Mouse (Mus musculus) lung, adult 2 months (tissue): ENCODE data around the gene Snph. TPM values are rescaled to one million over a fixed set of nuclear protein-coding genes. Genes with fewer than 3 reads are reported as not detected.

ENCODE experiments used
- DNase-seq: peaks from one replicate; pipeline ENCODE4 v3.0.0; 2022
- H3K4me1 ChIP-seq: fragments of 200-500 bp; 2 replicates; pipeline ENCODE4 v1.6.1; 2011; ENCODE audit warnings: low read length; ENCODE audit not compliant: control insufficient read depth, insufficient read depth
- H3K4me3 ChIP-seq: fragments of 200-500 bp; replicated peaks from 2 replicates; pipeline ENCODE3; 2011; ENCODE audit warnings: low read depth, mild to moderate bottlenecking, control low read depth, low read length; ENCODE audit errors: extremely low read depth
- CTCF ChIP-seq: fragments of 200-500 bp; IDR thresholded peaks from 2 replicates; pipeline ENCODE4 v1.5.1; 2011; ENCODE audit warnings: mild to moderate bottlenecking, low read length, control low read depth; ENCODE audit not compliant: insufficient read depth
- POLR2A ChIP-seq: fragments of 200-500 bp; IDR thresholded peaks from 2 replicates; pipeline ENCODE4 v1.6.1; 2011; ENCODE audit warnings: low read depth, mild to moderate bottlenecking, control low read depth, low read length, borderline replicate concordance; ENCODE audit errors: extremely low read depth
- WGBS: fragments of 180-500 bp; shearing (Covaris S2); methylation state at CpG from one replicate; pipeline ENCODE4 v1.1.7; 2018; 5-methylcytosine and 5-hydroxymethylcytosine counted together
- polyA plus RNA-seq: library from polyadenylated mRNA; depleted of rRNA; stranded (reverse); fragments of >200 nt; gene quantifications from 2 replicates; pipeline ENCODE4 v1.2.3, GENCODE M21; 2012; rRNA removed

Snph gene
- 0.64 and 1.1 TPM in 2 replicates for polyA plus RNA-seq

DNA sequence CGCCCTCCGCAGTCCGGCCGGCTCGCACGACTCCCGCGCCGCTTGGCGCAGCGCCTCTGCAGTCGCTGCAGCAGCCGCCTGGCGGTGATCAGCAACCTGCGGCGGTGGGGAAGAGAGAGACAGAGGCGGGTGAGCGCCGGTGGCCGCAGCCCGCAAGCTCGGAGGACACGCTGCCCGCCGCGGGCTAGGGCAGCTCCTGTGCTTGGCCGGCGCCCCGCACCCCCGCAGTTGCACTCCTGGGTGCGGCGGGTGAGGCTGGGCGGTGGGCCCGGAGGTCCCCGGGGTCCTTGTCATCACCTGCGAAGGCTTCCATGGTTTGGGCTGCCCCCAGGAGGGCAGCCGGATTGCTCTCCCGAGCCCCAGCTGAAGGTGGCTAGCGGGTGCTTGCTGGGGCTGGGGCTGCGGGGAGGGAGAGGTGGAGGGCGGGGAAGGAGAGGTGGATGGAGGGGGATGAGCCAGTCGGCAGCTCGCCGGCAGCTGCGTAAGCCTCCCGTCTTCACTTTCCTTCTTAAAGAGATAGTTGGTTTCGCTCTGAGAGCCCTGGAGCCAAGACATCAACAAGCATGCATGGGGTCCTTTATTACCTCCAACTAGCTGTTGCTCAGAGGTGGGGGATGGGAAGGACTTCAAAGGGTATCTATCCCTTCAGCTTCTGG is at the start of gene Snph:
Gene Snph (minus strand): TSS at position 435 of the 656 bp plus-strand sequence.
- Histone ChIP-seq H3K4me1 (no peaks in the 10 kb centered on the region), H3K4me3 (peak within 1 kb of the TSS; percentile 44)
- DNase-seq = peak; percentile 46
- WGBS = under 1% methylated on average over 45 of the region's 47 CpGs
- TF ChIP-seq CTCF = no peak
- TF ChIP-seq POLR2A = no peak

DNA sequence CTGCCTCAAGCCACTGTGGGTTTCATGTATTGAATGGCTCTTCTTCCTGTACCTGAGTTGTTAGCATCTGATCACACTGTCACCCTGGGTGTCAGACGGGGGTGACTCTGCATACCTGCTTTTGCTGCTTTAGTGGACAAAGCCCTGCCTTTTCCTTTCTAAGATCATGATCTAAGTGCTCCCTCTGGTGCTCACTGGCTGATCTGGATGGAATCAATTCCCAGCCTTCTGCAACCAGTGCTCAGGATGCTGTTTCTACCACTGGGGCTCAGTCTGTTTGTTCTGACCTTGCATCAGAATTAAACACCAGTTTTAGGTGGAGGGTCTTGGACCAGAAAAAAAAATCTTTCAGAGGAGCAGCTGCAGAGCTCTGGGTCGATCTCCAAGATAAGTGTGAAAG is 43.8 kb upstream of the Snph start:
- WGBS = 54% methylated on average over 2 of the region's 2 CpGs
- DNase-seq = no peak
- TF ChIP-seq CTCF = 0 out of 2 replicates have a peak, but pooled peaks have one; percentile 4
- TF ChIP-seq POLR2A = no peak
- H3K4me3 ChIP-seq = no peak overlapping the region
- H3K4me1 ChIP-seq = no peaks in the 10 kb centered on the region

DNA sequence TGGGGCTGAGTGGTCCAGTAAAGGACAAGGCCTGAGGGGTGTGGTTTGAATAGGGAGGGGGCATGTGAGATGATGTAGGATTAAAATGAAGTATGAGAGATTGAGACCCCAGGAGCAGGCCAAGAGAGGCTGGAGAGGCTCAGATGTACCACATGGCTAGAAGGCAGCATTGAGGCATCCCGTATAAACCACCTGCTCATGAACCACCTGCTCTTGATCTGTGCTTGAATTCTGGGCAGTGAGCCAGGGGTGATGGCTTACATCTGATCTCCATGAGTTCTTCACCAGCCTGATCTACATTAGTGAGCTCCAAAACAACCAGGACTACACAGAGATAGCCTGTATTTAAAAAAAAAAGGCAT is 38.6 kb upstream of the Snph start:
- Histone ChIP-seq H3K4me1 (no peaks in the 10 kb centered on the region), H3K4me3 (no peak overlapping the region)
- whole genome bisulfite sequencing = 43% methylated on average over 1 of the region's 1 CpGs
- no peak for TF ChIP-seq CTCF
- TF ChIP-seq POLR2A = no peak
- DNase-seq = no peak

DNA sequence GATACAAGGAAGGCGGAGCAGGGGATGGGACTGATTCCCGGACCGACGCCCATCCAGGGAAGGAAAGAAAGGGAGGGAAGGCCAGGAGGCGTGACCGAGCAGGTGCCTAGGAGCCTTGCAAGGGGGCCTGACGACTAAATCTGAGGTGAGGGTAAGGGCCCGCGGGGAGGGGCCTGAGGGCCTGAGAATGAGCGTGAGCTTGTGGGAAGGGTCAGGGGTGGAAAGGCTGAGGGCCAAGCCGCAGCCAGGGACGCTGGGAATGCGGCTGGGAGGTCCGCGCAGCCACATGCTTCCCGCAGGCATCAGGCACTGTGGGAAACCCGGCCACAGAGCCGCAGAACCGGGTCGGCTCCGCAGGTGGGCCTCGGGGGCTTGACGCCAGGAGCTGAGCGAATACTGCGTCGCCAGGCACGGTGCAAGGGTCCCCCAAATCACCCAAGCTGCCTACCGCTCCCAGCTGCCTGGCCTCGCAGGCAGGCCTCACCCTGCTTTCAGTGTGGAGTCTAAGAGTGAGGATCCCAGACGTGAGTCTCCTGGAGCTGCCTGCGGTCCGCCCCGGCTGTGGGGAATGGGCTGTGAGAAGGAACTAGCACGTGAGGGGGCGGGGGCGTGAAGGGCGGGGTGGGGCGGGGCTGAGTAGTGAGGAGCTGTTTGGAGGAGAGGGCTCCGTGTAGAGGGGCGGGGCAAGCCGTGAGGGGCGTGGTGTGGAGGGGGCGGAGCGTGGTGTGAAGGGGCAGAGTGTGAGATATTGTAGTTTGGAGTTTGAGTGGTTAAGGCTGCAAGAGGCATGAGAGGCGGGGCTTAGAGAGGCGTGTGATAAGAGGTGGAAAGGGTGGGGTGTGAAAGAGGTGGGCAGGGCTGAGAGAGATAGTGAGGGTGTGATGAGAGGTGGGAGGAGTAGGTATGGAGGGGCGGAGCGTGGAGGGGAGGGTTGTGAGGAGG is 37.9 kb upstream of the Snph start:
- DNase-seq = no peak
- Histone ChIP-seq H3K4me1 (no peaks in the 10 kb centered on the region), H3K4me3 (no peak overlapping the region)
- no peak for TF ChIP-seq POLR2A
- TF ChIP-seq CTCF = no peak
- WGBS = 35% methylated on average over 48 of the region's 48 CpGs

DNA sequence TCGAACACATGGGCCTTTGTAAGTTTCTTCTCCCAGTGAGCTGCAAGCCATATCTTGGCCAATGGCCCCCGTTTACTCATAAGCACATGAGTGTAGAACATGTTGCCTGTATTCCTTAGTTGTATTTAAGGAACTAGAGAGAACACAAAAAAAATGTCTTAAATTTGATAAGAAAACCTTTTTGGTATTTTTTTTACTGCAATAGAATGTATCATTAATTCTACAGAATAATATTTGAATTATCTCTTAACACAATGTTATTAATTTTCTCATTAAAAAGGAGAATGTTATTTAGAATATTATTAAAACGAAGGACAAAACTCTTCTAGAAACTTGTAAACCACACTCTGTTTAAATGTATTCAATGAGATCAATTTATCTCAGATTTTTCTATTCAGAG is 36.0 kb upstream of the Snph start, which contains the start of gene Rad21l:
Gene Rad21l (minus strand): TSS at position 101 of the 400 bp plus-strand sequence.
- TF ChIP-seq CTCF (no peak), POLR2A (no peak)
- DNase-seq = no peak
- H3K4me1 ChIP-seq = no peaks in the 10 kb centered on the region
- H3K4me3 ChIP-seq = no peak within 1 kb of the TSS
- 70% methylated on average over 3 of the region's 3 CpGs for whole genome bisulfite sequencing

DNA sequence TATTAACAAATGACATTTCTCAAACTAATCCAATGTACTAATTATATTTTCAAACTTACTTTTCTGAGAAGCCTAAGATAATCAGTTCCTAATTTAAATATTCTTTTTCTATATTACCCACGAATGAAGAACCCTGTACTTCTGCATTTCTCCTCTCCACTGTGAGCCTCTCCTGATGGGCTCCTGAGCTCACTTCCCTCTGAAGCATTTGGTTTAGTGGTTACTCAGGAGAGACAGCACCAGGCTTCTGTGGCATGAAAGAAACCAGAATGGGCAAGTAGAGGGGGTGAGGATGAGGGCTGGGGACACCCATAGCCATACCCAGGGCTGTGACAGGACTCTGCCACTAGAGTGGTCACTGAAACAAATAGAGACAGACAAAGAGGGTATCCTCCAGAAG is 19.7 kb upstream of the Snph start:
- 50% methylated on average over 1 of the region's 1 CpGs for WGBS
- no peak for DNase-seq
- no peaks in the 10 kb centered on the region for H3K4me1 ChIP-seq
- TF ChIP-seq CTCF = no peak
- TF ChIP-seq POLR2A = no peak
- no peak overlapping the region for H3K4me3 ChIP-seq

DNA sequence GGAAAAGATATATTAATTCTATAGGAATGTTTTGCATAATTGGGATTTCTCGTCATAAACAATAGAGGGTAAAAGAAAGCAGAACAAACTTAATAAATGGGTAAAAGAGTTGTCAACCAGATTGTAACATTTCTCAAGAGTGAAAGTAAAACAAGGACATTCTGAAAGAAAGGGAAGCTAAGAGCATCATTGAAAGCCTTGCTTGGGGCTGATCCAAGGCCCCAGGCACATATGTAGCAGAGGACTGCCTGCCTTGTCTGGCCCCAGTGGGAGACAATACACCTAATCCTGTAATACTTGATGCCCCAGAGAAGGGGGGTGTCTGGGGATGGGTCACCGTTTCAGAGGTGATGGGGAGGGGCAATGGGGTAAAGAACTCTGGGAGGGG is 3.6 kb upstream of the Snph start:
- 68% methylated on average over 2 of the region's 2 CpGs for WGBS
- TF ChIP-seq CTCF = no peak
- no peak for TF ChIP-seq POLR2A
- no peak for DNase-seq
- Histone ChIP-seq H3K4me1 (no peaks in the 10 kb centered on the region), H3K4me3 (no peak overlapping the region)

DNA sequence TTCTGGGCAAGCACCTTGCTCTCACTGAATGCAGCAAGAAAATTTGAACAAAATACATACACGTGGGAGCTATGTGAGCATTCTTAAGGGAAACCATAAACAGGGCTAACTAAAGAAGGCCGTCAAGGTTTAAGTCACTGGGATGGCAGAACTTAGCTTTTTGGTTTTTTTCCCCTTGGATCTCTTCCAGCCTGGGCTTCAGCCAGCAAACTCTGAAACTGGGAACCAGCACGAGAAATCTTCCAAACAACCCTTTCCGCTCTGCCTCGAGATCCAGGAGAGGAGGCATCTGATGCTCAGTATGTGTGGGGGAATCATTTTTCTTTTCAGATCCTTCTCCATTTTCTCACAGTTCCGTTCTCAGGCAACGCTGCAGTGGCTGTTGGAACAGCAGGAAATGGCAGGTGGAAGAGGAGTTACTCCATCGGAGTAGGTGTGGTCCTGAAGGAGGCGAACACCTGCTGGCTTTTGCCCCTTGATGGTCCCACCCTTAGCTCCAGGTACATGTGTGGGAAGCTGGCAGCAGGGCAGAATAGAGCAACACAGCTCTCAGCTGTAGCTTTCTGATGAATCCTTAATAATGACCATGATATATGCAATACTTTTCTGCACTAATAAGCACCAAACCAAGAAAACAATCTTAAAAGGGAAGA is 3.1 kb upstream of the Snph start:
- DNase-seq = no peak
- no peak for TF ChIP-seq CTCF
- no peak for TF ChIP-seq POLR2A
- Histone ChIP-seq H3K4me3 (no peak overlapping the region), H3K4me1 (no peaks in the 10 kb centered on the region)
- WGBS = 46% methylated on average over 9 of the region's 9 CpGs

DNA sequence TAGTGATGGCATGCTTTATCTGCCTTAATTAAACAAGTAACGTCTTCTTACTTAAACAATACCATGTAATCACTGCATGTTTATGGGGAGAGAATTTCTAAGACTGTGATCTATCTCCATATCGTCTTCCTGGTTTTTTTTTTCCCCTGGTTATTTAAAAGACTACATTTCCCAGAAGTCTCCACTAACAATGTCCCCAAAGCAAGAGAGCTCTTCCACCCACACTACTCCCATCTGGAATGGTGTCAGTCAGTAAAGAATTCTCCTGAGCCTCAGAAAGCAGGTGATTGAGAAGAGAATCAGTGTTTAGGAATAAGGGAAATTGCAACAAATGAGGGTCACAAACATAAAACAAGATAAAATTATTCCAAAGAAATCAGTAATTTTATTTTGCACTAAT is 2.5 kb upstream of the Snph start:
- 22% methylated on average over 2 of the region's 2 CpGs for WGBS

More for the DNA sequence above, 2.5 kb upstream of the Snph start:
- no peaks in the 10 kb centered on the region for H3K4me1 ChIP-seq
- no peak overlapping the region for H3K4me3 ChIP-seq
- no peak for DNase-seq
- TF ChIP-seq POLR2A (no peak), CTCF (no peak)
